Mouse (Mus musculus): Measurements from ENCODE around the gene Trim66.

Trim66 gene

GRCm38 (mm10) chr7:109522084-109522483 is 14.2 kb upstream of the Trim66 start:
- DNase-seq (ENCODE audit: low read depth) = no peak

DNA sequence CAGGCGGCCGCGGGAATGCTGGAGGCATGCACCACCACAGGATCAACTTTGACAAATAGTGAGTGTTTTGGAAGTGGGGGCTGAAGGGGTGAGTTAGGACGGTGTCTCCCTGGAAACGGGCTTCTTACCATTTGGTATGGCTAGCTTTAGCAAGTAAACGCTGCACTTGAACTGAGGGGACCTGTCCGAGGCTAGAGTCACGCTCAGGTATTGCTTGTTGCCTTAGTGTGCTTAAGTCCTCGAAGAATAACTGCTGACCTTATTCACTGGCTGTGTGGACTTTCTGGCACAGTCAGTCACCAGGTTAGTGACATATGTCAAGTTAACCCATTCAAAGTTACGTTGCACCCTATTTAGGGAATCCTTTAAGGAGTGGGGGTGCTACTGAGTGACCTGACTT is 12.0 kb upstream of the Trim66 start:
- no peak for DNase-seq (ENCODE audit: low read depth)

DNA sequence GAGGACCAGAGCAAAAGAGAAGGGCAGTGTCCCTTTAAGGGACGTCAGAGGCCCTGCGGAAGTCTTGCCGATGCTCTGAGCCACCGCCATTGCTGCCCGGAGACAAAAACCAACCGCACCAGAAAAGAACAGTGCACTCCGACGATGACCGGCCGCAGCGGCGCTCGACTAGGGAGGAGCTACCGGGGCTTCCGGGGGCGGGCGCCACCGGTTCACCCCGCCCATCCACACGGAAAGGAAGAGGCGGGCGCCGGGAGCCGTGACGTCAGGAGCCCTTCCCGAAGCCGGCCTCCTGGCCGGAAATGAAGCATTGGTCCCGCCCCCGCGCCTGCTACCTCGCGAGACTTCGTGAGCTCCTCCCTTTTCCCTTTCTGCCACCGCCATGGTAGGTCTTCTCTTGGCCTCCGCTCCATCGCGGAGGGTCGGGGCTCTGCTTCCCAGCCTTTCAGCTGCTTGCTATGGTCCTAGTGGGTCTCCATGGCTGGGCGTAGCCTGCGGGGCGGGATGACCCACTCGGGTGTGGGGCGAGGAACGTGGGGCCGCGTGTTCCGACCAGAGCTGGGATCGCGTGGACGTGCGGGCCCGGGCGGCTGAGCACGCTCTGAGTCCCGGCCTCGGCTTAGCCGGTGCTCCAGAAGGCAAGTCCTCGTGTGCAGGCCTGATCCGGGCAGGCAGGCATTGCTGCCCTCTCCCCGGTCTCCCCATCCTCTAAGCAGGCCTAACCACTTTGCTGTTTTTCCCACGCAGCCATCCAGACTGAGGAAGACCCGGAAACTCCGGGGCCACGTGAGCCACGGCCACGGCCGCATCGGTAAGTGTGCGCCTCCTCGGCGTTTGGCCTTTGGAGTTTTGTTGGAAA is 11.1 kb upstream of the Trim66 start, which contains the start of gene Rpl27a:
TSS of gene Rpl27a (plus strand) at position 310 of the 859 bp plus-strand sequence.
- peak; percentile 94 for DNase-seq (ENCODE audit: low read depth)

DNA sequence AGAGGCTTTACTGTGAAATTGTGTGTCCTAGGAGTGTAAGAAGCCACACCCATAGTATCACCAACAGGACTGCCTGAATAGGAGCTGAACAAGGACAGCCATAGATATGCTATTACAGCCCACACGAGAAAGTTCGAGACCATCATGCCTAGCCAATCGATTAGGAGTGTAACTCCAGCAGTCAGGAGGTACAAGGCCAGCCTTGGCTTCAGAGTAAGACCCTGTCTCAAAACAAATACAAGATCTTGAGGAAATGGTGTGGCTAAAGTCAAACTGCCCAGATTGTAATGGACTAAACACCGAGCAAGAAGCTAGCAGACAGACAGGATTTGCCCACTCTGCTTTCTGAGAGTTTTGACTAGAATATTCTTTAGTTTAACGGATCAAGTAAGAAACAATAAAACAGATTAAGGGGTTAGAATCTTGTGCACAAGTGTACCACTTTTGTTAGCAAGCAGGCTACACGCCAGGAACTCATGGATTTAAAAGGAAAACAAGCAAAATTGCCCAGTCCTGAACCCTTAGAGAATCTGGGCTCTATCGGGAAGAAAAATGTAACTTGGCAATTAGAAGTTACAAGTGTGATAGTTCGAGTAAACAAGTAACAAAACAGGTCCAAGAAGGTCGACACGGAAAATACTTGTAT is 10.2 kb upstream of the Trim66 start:
- DNase-seq (ENCODE audit: low read depth) = no peak

GRCm38 (mm10) chr7:109516500-109516899 is 8.6 kb upstream of the Trim66 start:
- no peak for DNase-seq (ENCODE audit: low read depth)

DNA sequence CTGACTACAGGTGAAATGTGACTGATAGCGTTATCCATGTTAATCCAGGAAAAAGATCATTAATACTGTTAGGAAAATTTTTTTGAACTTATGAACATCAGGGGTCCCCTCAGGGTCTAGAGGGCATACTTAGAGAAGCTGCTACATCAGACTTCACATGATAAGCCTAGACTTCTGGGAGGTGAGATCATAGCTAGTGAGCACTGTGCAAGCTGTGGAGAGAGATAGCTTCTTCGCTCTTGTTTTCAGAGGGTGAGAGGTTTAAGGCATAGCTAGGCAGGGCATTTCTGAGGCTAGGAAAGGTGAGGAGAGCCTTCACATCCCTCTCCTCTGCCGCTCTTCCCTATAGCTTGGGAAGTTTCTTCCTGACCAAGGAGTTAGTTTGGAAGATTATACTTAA is 3.9 kb upstream of the Trim66 start:
- DNase-seq (ENCODE audit: low read depth) = no peak

- DNase-seq (ENCODE audit: low read depth) = no peak
These were observed 2.9 kb upstream of the Trim66 start for GRCm38 (mm10) chr7:109510799-109511198.

DNA sequence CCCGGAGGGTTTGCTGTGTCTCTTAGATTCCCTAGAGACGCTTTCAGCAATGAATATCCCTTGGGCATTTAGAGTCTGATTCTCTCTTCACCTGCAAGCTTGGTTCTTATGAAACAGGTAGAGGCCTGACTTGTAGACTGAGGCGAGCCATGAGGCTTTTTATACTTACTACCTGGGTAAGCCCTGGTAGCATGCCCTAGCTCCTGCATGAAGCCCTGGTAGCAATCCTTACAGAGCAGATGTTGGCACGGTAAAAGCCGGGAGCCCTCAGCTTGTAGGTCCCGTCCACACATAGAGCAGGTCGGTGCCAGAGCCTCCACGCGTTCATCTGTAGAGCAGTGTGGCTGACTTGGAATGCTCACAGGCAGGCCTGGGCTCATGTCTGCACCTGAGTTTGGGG is 362 bp downstream of the Trim66 start:
- no peak for DNase-seq (ENCODE audit: low read depth)

DNA sequence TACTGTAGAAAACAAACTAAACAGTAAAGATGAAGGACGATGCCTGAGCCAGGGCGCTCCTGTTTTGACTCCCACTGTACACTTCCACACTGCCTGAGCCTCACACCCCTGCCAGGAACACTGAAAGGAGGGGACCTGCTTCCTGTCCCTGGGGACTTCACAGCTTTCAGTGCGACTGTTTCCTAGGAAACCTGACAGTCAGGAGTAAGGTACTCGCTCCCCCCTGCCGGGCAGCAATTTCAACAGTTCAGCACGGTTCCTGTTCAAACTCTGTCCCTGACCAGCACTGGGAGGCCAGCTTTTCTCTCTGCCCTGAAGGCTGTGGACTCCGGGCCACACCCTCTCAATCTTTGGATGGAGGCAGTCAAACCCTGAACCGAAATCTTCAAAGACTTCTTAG is 815 bp downstream of the Trim66 start:
- no peak for DNase-seq (ENCODE audit: low read depth)

- DNase-seq (ENCODE audit: low read depth) = no peak
These were observed 10.4 kb downstream of the Trim66 start for GRCm38 (mm10) chr7:109497507-109497906.

- DNase-seq (ENCODE audit: low read depth) = no peak
These were observed 14.3 kb downstream of the Trim66 start for GRCm38 (mm10) chr7:109493319-109494316.

DNA sequence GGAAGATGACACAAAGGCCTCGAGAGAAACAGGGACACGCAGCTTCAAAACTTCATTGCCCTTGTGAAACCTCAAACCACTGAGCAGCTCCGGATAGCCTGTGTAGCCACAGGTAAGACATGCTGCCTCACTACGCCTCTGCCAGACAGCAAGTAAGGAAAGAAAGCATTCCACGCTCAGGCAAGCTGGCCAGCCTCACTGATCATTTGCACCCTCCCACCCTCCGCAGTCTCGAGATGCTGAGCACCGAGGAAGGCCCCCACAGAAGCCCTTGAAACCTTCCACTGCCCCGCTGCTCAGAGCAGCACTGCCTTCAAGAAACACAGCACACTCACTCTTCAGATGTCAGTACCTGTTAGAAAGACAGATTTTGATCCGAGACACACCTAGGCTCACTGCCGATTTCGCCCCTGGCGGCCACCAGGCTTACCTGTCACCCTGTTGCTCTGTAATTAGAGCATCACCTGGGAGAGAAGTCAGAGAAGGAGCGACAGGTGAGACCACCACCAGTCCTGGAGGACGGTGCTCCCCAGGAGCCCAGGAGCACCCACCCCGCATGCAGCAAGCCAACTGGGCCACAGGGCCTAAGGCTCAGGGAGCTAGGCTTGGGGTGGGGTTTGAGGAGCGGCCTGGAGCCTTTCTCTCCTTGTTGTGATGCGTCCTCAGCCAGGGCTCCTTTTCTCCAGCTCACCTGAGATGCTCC is 15.2 kb downstream of the Trim66 start:
- no peak for DNase-seq (ENCODE audit: low read depth)

- no peak for DNase-seq (ENCODE audit: low read depth)
These were observed 23.7 kb downstream of the Trim66 start for GRCm38 (mm10) chr7:109484221-109484620.

- no peak for DNase-seq (ENCODE audit: low read depth)
These were observed 27.2 kb downstream of the Trim66 start for GRCm38 (mm10) chr7:109480765-109481197.

DNA sequence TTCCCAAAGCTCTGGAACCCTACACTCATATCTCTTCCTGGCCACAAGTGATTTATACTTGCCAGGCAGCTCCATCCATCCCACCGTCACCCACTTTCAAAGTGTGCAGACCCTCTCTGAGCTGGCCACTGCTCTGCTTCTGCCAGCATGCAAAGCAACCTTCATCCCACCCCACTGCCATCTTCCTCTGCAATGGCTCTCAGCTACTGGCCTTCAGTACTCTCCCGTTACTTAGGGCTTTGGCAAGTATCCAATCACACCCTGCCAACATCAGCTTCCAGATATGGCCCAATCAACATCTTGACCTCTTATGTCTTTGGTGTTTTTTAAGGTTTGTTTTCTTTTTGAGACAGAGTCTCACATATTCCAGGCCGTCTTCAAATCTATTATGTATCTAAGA is 30.0 kb downstream of the Trim66 start:
- no peak for DNase-seq (ENCODE audit: low read depth)

DNA sequence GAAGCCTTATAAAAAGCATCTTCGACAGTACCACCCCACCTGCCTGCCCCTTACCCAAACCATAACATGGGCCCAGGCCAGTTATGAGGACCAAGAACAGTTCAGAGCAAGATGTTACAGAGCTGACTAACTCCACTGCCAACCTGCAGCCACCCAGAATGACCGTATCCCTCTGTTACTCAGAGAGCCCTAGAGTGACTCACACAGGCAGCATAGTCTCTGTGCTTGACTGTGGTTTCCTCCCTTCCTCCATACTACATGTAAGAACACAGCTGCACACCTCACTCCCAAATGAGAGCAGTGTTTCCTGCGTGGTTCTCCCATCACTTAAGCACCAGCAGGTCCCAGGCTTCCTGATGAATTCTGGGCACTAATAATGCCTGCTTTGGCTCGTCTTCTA is 37.2 kb downstream of the Trim66 start:
- DNase-seq (ENCODE audit: low read depth) = no peak

DNA sequence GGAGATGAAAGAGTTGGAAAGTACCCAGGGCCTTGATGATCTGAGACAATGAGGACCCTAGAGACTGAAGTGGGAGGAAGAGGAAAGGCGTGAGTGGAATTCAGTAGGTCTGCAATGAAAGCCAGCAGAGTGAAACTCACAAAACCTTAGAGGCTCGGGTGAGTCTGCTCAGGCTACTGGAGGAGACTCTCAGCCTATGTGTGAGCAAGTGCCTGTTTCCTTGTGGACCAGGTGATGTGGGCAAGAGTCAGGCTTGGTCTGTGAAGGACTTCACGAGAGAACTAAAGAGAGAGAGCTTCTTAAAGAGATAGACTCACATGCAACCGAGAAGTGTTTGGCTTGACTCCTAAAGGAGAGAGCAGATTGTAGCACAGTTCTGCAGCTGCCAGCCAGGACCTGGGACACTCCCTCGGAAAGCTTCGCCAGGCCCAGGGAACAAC is 39.7 kb downstream of the Trim66 start:
- DNase-seq (ENCODE audit: low read depth) = no peak

DNA sequence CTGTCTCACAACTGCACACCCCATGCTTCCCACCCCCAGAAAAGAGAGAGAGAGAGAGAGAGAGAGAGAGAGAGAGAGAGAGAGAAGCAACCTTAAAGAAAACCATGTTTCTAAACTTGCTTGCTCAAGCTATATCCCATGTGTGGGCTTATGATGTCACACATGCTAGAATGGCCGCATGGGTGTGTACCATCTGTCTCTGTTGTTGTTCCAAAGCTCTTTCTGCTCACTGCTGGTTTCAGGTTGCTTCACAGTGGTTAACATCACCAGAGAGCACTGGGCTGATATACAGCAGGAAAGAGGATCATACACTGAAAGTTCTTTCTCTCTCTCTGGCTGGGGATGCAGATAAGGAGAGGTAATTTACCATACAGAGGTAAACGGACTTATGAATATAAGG is 40.3 kb downstream of the Trim66 start:
- DNase-seq (ENCODE audit: low read depth) = no peak

DNA sequence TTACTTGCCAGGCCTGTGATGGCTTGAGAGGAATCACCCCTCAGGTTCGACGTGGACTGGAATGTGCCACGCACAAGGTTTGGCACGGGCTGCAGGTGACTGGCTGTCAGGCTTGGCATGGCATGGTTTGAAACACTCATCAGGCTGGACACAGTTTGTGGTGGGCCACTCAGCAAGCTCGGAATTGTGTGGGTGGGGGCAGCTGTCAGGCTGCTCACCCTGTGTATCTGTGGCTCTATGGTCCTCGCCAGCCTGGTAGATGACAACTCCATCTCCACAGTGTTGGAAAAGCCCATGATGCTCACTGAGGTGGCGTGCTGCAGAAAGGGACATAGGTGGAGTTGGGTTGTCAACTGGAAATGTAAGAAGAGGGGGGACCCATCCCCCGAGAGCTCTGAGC is 47.2 kb downstream of the Trim66 start:
- no peak for DNase-seq (ENCODE audit: low read depth)

DNA sequence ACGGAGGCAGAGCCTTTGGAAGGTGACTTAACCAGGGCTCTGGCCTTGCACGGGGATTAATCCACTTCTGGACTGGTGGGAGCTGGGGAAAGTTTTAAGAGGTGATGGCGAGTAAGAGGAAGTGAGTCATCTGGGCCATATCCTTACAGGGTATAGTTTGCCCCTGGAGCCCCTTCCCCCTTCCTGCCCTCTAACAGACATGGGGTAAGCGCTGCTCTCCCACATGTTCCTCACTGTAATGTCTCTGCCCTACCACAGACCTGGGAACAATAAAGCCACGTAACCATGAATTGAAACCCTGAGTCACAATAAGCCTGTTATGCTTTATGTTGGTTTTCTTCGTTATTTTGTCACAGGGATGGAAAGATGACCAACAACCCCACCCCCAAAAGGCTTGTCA is 51.4 kb downstream of the Trim66 start:
- DNase-seq (ENCODE audit: low read depth) = no peak

GRCm38 (mm10) chr7:109455748-109456147 is 52.2 kb downstream of the Trim66 start:
- no peak for DNase-seq (ENCODE audit: low read depth)

- no peak for DNase-seq (ENCODE audit: low read depth)
These were observed 53.1 kb downstream of the Trim66 start for GRCm38 (mm10) chr7:109454856-109455255.

Measured in c-Kit-positive CD71-negative TER-119-negative erythroid progenitor cells, embryonic 14.5 days (primary cell).